Mouse (Mus musculus): ENCODE results near the gene Tmem182. TPM values are rescaled to one million over a fixed set of nuclear protein-coding genes. Genes with fewer than 3 reads are reported as not detected.
A peak's percentile ranks its signal among the peaks of the same experiment; 100 is the strongest.

Tmem182 gene
- total RNA-seq, 1 experiment from 2014 or later = not detected

GRCm38 (mm10) chr1:40790324-40791141, 14.9 kb upstream of the Tmem182 start, which contains the start of gene Mfsd9:
Mfsd9 (minus strand) TSS chr1:40790687.
- peak; percentile 90 for ATAC-seq (replicated peaks; ENCODE audit: insufficient number of reproducible peaks, low FRiP score, low TSS enrichment, poor library complexity, severe bottlenecking)

- no peak for ATAC-seq (replicated peaks; ENCODE audit: insufficient number of reproducible peaks, low FRiP score, low TSS enrichment, poor library complexity, severe bottlenecking)
Measured at GRCm38 (mm10) chr1:40795508-40795907, 9.9 kb upstream of the Tmem182 start.

DNA sequence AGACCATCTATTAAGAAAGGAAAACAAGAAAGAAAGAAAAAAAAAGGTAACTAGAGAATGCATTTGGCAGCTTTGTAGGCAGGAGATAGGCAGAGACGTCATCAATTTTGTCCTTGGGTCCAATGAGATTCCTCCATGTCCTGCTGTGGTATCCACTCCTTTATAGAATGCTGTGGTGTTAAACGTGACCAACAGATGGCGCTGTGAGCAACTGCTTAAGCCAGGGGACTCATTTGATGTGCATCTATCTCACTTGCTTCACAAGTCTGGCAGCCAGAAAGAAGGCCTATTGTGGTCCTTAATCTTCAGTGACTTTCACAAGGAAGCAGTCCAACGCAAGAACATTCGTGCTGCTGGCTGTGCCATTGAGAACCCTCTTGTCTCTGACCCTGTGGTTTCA, 8.1 kb upstream of the Tmem182 start:
- peak; percentile 61 for ATAC-seq (replicated peaks; ENCODE audit: insufficient number of reproducible peaks, low FRiP score, low TSS enrichment, poor library complexity, severe bottlenecking)

GRCm38 (mm10) chr1:40799121-40799520, 6.3 kb upstream of the Tmem182 start:
- ATAC-seq (replicated peaks; ENCODE audit: insufficient number of reproducible peaks, low FRiP score, low TSS enrichment, poor library complexity, severe bottlenecking) = no peak

DNA sequence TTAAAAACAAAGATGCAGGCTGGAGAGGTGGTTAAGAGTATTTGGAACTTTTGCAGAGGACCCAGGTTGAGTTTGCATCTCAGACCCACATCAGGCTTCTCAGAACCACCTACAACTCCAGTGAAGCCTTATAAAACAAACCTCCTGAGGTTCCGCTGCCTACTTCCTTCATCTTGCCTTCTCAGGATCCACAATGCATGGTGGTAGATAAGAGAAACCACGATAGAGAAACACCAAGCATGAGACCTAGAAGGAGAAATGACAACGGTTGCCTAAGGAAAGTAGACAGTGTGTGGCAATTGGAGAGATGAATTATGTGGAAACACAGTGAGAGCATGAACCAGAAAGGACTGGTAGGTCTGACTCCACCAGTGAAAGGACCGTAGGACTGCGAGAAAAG, 4.5 kb upstream of the Tmem182 start:
- no peak for ATAC-seq (replicated peaks; ENCODE audit: insufficient number of reproducible peaks, low FRiP score, low TSS enrichment, poor library complexity, severe bottlenecking)

GRCm38 (mm10) chr1:40802759-40803158, 2.6 kb upstream of the Tmem182 start:
- ATAC-seq (replicated peaks; ENCODE audit: insufficient number of reproducible peaks, low FRiP score, low TSS enrichment, poor library complexity, severe bottlenecking) = no peak

DNA sequence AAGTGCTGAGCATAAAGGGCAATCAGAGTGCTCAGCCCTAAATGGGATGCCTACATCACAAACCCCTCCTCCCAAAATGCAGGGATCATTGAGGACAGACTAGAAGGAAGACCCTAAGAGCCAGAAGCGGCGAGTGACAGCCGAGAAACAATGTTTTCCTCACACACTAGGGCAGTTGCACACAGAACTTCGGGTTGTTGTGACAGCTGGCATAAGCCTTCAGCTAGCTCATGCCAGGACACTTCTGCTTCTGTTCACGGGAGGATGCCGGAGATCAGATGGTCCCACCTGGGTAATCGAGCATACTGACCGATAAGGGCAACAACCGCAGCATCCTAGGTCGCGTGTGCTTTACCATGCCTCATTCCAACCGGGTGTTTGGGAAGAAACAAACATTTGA, 1.3 kb upstream of the Tmem182 start:
- no peak for ATAC-seq (replicated peaks; ENCODE audit: insufficient number of reproducible peaks, low FRiP score, low TSS enrichment, poor library complexity, severe bottlenecking)

GRCm38 (mm10) chr1:40805891-40806290, 490 bp downstream of the Tmem182 start:
- ATAC-seq (replicated peaks; ENCODE audit: insufficient number of reproducible peaks, low FRiP score, low TSS enrichment, poor library complexity, severe bottlenecking) = no peak

DNA sequence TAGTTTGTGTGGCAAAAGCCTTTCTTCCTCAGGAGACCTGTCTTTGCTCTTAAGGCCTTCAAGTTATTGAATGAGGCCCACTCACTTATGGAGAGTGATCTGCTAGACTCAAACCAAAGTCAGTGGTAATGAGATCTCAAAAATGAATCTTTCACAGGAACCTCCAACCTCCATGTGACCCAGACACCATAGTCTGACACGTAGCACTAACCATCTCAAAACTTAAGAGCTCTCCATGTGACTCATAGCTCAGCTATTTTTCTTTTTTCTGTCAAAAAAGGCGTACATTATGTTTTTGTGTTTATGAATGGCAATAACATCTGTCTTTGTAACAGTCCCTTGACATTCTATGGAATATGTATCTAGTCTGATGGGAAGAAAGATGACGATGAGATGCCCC, 3.2 kb downstream of the Tmem182 start:
- no peak for ATAC-seq (replicated peaks; ENCODE audit: insufficient number of reproducible peaks, low FRiP score, low TSS enrichment, poor library complexity, severe bottlenecking)

- no peak for ATAC-seq (replicated peaks; ENCODE audit: insufficient number of reproducible peaks, low FRiP score, low TSS enrichment, poor library complexity, severe bottlenecking)
Measured at GRCm38 (mm10) chr1:40815071-40815845, 9.9 kb downstream of the Tmem182 start.

GRCm38 (mm10) chr1:40824517-40824916, 19.1 kb downstream of the Tmem182 start:
- ATAC-seq (replicated peaks; ENCODE audit: insufficient number of reproducible peaks, low FRiP score, low TSS enrichment, poor library complexity, severe bottlenecking) = no peak

- no peak for ATAC-seq (replicated peaks; ENCODE audit: insufficient number of reproducible peaks, low FRiP score, low TSS enrichment, poor library complexity, severe bottlenecking)
Measured at GRCm38 (mm10) chr1:40824936-40825335, 19.5 kb downstream of the Tmem182 start.

DNA sequence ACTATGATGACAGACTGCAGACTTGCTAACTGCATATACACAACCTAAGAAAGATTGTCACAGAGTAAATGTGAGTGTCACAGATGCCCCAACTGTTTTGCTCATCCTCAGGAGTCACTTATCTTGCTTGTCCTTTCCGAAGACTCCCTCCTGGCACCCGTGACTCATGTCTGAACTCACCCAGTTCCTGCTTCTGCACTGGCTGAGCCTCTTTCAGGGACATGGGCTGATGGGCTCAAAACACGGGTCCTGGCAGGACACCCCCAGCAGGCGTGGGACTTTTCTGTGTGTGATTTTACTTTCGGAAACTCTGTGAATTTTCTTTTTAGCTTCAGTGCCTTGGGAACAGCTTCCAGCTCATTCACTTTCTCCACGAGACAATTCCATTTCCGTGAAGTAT, 20.4 kb downstream of the Tmem182 start:
- no peak for ATAC-seq (replicated peaks; ENCODE audit: insufficient number of reproducible peaks, low FRiP score, low TSS enrichment, poor library complexity, severe bottlenecking)

DNA sequence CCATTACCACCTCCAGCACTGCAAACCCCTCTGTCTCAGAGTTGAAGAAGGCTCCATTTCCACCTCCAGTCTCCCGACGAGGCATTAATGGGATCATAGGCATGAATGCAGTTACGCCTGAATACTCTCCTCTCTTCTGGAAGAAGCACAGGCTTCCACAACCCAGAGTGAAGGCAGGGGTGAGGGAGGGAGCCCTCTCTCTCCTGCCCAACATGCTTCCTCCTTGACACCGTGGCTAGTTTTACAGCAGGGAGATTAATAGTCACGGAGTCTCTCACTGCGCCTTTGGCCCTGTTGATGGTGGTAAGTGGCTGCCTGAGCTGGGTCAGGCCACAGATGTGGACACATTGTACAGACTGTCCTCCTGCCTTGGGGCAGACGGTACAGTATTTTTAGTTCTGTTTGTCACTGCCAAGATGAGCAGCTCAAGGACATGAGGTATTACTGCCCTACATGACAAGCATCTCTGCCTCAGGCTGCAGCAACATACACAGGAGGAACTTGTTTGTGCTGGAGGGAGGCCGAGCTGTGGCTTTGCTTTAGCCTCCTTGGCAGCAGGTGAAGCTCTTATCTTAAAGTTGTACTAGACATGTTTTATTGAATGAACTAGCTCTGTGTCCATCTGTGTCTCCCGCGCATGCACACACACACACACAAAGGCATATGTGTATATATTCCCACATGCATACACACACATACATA, 24.0 kb downstream of the Tmem182 start:
- ATAC-seq (replicated peaks; ENCODE audit: insufficient number of reproducible peaks, low FRiP score, low TSS enrichment, poor library complexity, severe bottlenecking) = no peak

DNA sequence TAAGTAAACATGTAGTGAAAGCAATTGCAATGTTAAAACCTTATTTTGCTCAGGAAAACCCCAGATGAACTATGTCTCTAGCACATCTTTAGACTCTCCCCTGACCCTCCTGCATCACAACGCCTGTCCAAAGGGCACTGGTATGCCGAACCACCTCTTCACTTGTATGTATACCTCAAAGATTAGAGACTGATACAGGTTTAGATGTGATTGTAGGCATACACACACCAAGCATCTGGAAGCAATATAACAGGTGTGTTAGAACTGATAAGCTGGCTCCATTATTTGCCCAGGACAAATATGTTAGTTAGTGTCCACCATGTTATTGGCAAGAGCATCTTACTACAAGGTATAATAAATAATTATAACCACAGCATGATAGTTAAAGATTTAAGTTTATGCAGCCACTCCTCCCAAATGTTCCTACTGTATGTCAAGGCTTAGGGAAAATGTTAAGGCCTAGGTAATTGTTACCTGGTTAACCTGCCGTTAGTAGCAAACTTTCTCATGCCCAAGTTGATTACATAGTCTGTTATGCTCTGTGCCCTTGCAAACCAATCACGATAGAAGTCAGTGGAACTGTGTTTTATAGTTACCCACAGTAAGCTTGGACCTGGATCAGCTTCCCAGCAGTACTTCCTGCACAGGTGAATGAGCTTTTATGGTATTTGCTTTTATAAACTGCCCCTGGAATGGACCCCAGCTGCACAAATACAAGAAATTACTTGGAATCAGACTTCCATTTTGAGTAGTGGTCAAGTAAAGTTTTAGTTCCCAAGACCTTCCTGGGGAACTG, 25.5 kb downstream of the Tmem182 start:
- ATAC-seq (replicated peaks; ENCODE audit: insufficient number of reproducible peaks, low FRiP score, low TSS enrichment, poor library complexity, severe bottlenecking) = no peak

GRCm38 (mm10) chr1:40835468-40835867, 30.1 kb downstream of the Tmem182 start:
- no peak for ATAC-seq (replicated peaks; ENCODE audit: insufficient number of reproducible peaks, low FRiP score, low TSS enrichment, poor library complexity, severe bottlenecking)

- ATAC-seq (replicated peaks; ENCODE audit: insufficient number of reproducible peaks, low FRiP score, low TSS enrichment, poor library complexity, severe bottlenecking) = no peak
Measured at GRCm38 (mm10) chr1:40840605-40841004, 35.2 kb downstream of the Tmem182 start.

DNA sequence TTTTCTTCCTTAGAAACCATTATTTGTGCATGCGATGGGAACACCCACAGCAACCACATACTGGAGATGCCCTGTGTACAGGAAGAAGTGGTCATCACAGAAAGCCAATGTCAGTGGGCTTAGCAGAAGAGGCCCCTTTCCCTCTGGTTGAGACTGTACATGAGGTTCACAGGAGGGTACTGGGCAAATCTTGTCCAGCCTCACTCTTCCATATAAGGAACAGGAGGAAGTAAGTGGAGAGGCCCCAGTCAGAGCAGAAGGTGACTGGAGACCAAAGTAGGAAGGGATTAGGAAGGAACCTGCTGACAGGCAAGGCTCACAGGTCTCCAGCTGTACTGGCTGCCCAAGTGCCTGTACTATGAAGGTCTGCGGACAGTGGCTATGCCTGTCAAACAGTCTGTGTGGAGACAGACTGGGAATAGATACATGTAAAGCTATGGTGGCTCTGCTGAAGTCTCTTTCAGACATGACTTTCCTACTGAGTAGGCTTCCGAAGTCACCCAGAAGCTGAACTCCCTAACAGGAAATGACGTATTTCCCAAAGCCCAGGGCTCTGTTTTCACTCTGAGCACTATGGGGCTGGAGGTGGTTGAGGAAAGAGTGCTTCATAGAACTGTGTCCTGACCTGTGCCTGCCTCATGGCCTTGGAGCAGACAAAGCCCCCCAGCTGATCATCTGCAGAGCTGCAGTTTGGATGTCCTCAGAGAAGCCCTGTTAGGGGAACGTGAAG, 35.8 kb downstream of the Tmem182 start:
- no peak for ATAC-seq (replicated peaks; ENCODE audit: insufficient number of reproducible peaks, low FRiP score, low TSS enrichment, poor library complexity, severe bottlenecking)

Data from monocyte, adult 5-6 weeks (primary cell).